Mouse (Mus musculus) hindbrain, embryonic 15.5 days (tissue): ENCODE data around the gene Xpnpep1. TPM values are rescaled to one million over a fixed set of nuclear protein-coding genes. Genes with fewer than 3 reads are reported as not detected.

Source experiments
- ATAC-seq: fragments of 200-750 bp; cut with Nextera tagmentation; 2 replicates; pipeline ENCODE4 v1.8.0; 2017; ENCODE audit warnings: low read depth, moderate number of reproducible peaks, moderate TSS enrichment; ENCODE audit not compliant: low FRiP score
- H3K27ac ChIP-seq: fragments of 300-500 bp; sonication (generic); replicated peaks from 2 replicates; pipeline ENCODE4 v1.5.1; 2015; ENCODE audit warnings: mild to moderate bottlenecking, inconsistent platforms
- H3K27me3 ChIP-seq: fragments of 300-500 bp; sonication (generic); 2 replicates; pipeline ENCODE4 v1.6.1; 2015; ENCODE audit warnings: control low read depth, inconsistent platforms
- H3K36me3 ChIP-seq: fragments of 300-500 bp; sonication (generic); 2 replicates; pipeline ENCODE4 v1.6.1; 2015; ENCODE audit warnings: control low read depth, inconsistent platforms
- H3K4me1 ChIP-seq: fragments of 300-500 bp; sonication (generic); replicated peaks from 2 replicates; pipeline ENCODE4 v1.6.1; 2015; ENCODE audit warnings: control low read depth, inconsistent platforms
- H3K4me2 ChIP-seq: fragments of 300-500 bp; sonication (generic); 2 replicates; pipeline ENCODE4 v1.6.1; 2015; ENCODE audit warnings: moderate library complexity, mild to moderate bottlenecking, inconsistent platforms
- H3K4me3 ChIP-seq: fragments of 300-500 bp; sonication (generic); 2 replicates; pipeline ENCODE4 v1.5.1; 2015; ENCODE audit warnings: mild to moderate bottlenecking, inconsistent platforms
- H3K9ac ChIP-seq: fragments of 300-500 bp; sonication (generic); 2 replicates; pipeline ENCODE4 v1.6.1; 2015; ENCODE audit warnings: inconsistent platforms
- H3K9me3 ChIP-seq: fragments of 300-500 bp; sonication (generic); 2 replicates; pipeline ENCODE4 v1.6.1; 2016; ENCODE audit warnings: control low read depth, inconsistent platforms
- WGBS: fragments of 180-500 bp; shearing (Covaris S2); methylation state at CpG from one replicate; pipeline ENCODE4 v1.1.7; 2015; 5-methylcytosine and 5-hydroxymethylcytosine counted together
- polyA plus RNA-seq: library from polyadenylated mRNA; unstranded; fragments of >200 nt; fragmentation: Nextera tagmentation; extraction: Ambion mirVana; gene quantifications from 2 replicates; pipeline ENCODE4 v1.2.1, GENCODE M21; 2015

Gene Xpnpep1
- polyA plus RNA-seq, 1 experiment from 2014 or later = 121 TPM

- Histone ChIP-seq H3K9ac (no peak overlapping the region), H3K4me2 (no peak overlapping the region), H3K36me3 (no peaks in the 10 kb centered on the region), H3K4me1 (0 out of 2 replicates have a peak, but pooled peaks cover 6% of the 10 kb centered on the region), H3K27ac (no peak overlapping the region), H3K4me3 (no peak overlapping the region), H3K27me3 (no peaks in the 10 kb centered on the region), H3K9me3 (no peaks in the 10 kb centered on the region)
- no peak for ATAC-seq
- 82% methylated on average over 18 of the region's 18 CpGs for WGBS
Observed at GRCm38 (mm10) chr19:53076238-53076981, 36.4 kb upstream of the Xpnpep1 start.

DNA sequence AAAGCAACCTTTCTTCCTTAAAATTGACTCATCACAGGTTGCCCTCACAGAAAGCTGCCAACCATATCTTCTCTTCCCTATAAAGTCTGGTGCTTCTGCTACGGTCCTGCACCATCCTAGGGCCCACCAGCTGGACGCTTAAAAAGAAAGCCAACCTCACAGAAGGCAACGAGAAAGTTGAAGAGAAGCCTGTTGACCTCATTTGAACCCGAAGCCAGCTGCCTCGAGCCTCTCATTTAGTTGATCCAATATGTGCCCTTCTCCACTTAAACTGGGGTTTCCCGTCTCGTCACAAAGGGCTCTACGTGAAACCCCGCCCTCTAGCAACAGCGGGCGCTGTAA is 35.9 kb upstream of the Xpnpep1 start:
- no peak overlapping the region for H3K9ac ChIP-seq
- no peaks in the 10 kb centered on the region for H3K27me3 ChIP-seq
- no peak overlapping the region for H3K27ac ChIP-seq
- H3K4me3 ChIP-seq = no peak overlapping the region
- ATAC-seq = no peak
- no peak overlapping the region for H3K4me2 ChIP-seq
- WGBS = 90% methylated on average over 11 of the region's 11 CpGs
- H3K36me3 ChIP-seq = no peaks in the 10 kb centered on the region
- no peaks in the 10 kb centered on the region for H3K9me3 ChIP-seq
- 0 out of 2 replicates have a peak, but pooled peaks cover 1% of the 10 kb centered on the region for H3K4me1 ChIP-seq

GRCm38 (mm10) chr19:53074899-53075722 is 35.1 kb upstream of the Xpnpep1 start:
- WGBS = 93% methylated on average over 13 of the region's 13 CpGs
- H3K9ac ChIP-seq = no peak overlapping the region
- H3K27me3 ChIP-seq = no peaks in the 10 kb centered on the region
- ATAC-seq = no peak
- H3K27ac ChIP-seq = no peak overlapping the region
- no peaks in the 10 kb centered on the region for H3K9me3 ChIP-seq
- H3K4me2 ChIP-seq = no peak overlapping the region
- no peaks in the 10 kb centered on the region for H3K4me1 ChIP-seq
- H3K36me3 ChIP-seq = no peaks in the 10 kb centered on the region
- no peak overlapping the region for H3K4me3 ChIP-seq

DNA sequence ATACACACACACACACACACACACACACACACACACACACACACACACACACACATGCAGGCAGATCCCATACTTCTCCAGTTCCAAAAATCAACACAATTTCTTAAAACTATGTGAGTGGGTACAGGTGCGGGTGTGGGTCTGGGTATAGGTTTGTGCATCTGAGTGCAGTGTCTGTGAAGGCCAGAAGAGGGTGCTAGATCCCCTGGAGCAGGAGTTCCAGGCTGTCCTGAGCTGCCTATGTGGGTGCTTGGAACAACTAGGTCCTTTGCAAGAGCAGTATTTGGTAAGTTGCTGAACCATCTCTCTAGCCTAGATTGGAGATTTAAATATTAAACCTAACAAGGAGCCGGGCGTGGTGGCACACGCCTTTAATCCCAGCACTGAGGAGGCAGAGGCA is 33.5 kb upstream of the Xpnpep1 start:
- H3K36me3 ChIP-seq = no peaks in the 10 kb centered on the region
- no peaks in the 10 kb centered on the region for H3K27me3 ChIP-seq
- WGBS = 96% methylated on average over 4 of the region's 4 CpGs
- H3K27ac ChIP-seq = no peak overlapping the region
- H3K4me3 ChIP-seq = no peak overlapping the region
- H3K4me2 ChIP-seq = no peak overlapping the region
- H3K4me1 ChIP-seq = no peaks in the 10 kb centered on the region
- H3K9me3 ChIP-seq = no peaks in the 10 kb centered on the region
- H3K9ac ChIP-seq = no peak overlapping the region
- ATAC-seq = no peak

DNA sequence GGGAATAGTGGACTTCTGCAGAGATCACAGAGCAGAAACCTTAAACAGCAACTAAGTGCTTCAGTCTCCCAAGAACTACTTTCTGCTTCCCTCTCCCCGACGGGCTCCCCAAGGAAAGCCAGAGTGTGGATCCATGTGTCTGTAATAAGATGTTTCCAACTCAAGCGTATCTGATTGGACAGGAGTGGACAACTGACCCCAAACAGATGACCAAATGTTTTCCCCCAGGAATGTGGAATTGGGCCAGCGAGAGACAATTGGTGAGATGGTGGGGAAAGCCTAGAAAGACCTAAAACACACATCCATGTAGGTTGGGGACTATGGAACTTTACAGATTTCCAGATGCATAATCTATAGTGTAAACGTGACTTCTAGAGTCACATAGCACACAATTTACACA is 32.4 kb upstream of the Xpnpep1 start:
- Histone ChIP-seq H3K9ac (no peak overlapping the region), H3K4me3 (no peak overlapping the region), H3K27me3 (no peaks in the 10 kb centered on the region), H3K36me3 (no peaks in the 10 kb centered on the region), H3K9me3 (no peaks in the 10 kb centered on the region), H3K4me2 (no peak overlapping the region), H3K27ac (no peak overlapping the region), H3K4me1 (no peaks in the 10 kb centered on the region)
- 86% methylated on average over 5 of the region's 5 CpGs for WGBS
- no peak for ATAC-seq

GRCm38 (mm10) chr19:53071651-53072050 is 31.6 kb upstream of the Xpnpep1 start:
- WGBS = 71% methylated on average over 5 of the region's 5 CpGs
- Histone ChIP-seq H3K36me3 (no peaks in the 10 kb centered on the region), H3K27ac (no peak overlapping the region)

GRCm38 (mm10) chr19:53070870-53071269 is 30.9 kb upstream of the Xpnpep1 start:
- H3K9ac ChIP-seq = no peak overlapping the region
- H3K4me2 ChIP-seq = no peak overlapping the region
- H3K4me1 ChIP-seq = no peaks in the 10 kb centered on the region
- H3K4me3 ChIP-seq = no peak overlapping the region
- WGBS = 75% methylated on average over 4 of the region's 4 CpGs
- no peaks in the 10 kb centered on the region for H3K27me3 ChIP-seq
- no peaks in the 10 kb centered on the region for H3K9me3 ChIP-seq
- no peak overlapping the region for H3K27ac ChIP-seq
- no peak for ATAC-seq
- no peaks in the 10 kb centered on the region for H3K36me3 ChIP-seq

More at GRCm38 (mm10) chr19:53071651-53072050, 31.6 kb upstream of the Xpnpep1 start:
- no peaks in the 10 kb centered on the region for H3K9me3 ChIP-seq
- H3K4me2 ChIP-seq = no peak overlapping the region
- H3K4me3 ChIP-seq = no peak overlapping the region
- ATAC-seq = no peak
- H3K4me1 ChIP-seq = no peaks in the 10 kb centered on the region
- H3K27me3 ChIP-seq = no peaks in the 10 kb centered on the region
- H3K9ac ChIP-seq = no peak overlapping the region

- no peak for ATAC-seq
- Histone ChIP-seq H3K4me3 (no peak overlapping the region), H3K9ac (no peak overlapping the region), H3K9me3 (no peaks in the 10 kb centered on the region), H3K4me2 (no peak overlapping the region), H3K36me3 (no peaks in the 10 kb centered on the region), H3K27ac (no peak overlapping the region), H3K27me3 (no peaks in the 10 kb centered on the region), H3K4me1 (no peaks in the 10 kb centered on the region)
- 84% methylated on average over 3 of the region's 3 CpGs for WGBS
Observed at GRCm38 (mm10) chr19:53069451-53069850, 29.4 kb upstream of the Xpnpep1 start.

- 69% methylated on average over 10 of the region's 10 CpGs for WGBS
- no peak overlapping the region for H3K9ac ChIP-seq
Observed at GRCm38 (mm10) chr19:53066934-53067333, 26.9 kb upstream of the Xpnpep1 start.

GRCm38 (mm10) chr19:53066531-53066930 is 26.5 kb upstream of the Xpnpep1 start:
- Histone ChIP-seq H3K4me1 (no peaks in the 10 kb centered on the region), H3K9me3 (no peaks in the 10 kb centered on the region), H3K27ac (no peak overlapping the region), H3K36me3 (no peaks in the 10 kb centered on the region), H3K27me3 (no peaks in the 10 kb centered on the region), H3K4me2 (no peak overlapping the region), H3K9ac (no peak overlapping the region), H3K4me3 (no peak overlapping the region)
- 54% methylated on average over 9 of the region's 9 CpGs for WGBS
- ATAC-seq = no peak

More at GRCm38 (mm10) chr19:53066934-53067333, 26.9 kb upstream of the Xpnpep1 start:
- Histone ChIP-seq H3K27ac (no peak overlapping the region), H3K4me3 (no peak overlapping the region), H3K4me2 (no peak overlapping the region), H3K9me3 (no peaks in the 10 kb centered on the region), H3K4me1 (no peaks in the 10 kb centered on the region), H3K27me3 (no peaks in the 10 kb centered on the region), H3K36me3 (no peaks in the 10 kb centered on the region)
- no peak for ATAC-seq

DNA sequence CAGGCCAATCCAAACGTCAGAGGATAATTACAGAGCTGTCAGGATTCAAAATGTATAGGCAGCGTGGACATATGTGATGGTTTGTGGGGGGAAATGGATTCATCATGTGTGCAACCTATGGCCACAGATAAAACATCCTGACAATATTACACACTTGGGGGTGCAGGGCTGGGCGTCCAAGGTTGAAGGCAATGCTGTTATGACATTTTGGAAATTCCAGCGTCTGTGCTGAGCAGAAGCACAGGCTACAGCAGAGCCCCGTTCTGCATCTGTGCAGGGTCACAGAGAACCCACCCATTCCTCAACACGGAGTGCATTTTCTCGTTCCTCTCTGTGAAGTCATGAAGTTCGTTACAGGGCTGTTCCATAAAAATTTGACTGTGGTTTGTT is 25.0 kb upstream of the Xpnpep1 start:
- ATAC-seq = no peak
- 75% methylated on average over 8 of the region's 8 CpGs for WGBS
- Histone ChIP-seq H3K27ac (no peak overlapping the region), H3K9ac (no peak overlapping the region), H3K36me3 (no peaks in the 10 kb centered on the region), H3K4me1 (no peaks in the 10 kb centered on the region), H3K4me2 (no peak overlapping the region), H3K4me3 (no peak overlapping the region), H3K27me3 (no peaks in the 10 kb centered on the region), H3K9me3 (no peaks in the 10 kb centered on the region)

DNA sequence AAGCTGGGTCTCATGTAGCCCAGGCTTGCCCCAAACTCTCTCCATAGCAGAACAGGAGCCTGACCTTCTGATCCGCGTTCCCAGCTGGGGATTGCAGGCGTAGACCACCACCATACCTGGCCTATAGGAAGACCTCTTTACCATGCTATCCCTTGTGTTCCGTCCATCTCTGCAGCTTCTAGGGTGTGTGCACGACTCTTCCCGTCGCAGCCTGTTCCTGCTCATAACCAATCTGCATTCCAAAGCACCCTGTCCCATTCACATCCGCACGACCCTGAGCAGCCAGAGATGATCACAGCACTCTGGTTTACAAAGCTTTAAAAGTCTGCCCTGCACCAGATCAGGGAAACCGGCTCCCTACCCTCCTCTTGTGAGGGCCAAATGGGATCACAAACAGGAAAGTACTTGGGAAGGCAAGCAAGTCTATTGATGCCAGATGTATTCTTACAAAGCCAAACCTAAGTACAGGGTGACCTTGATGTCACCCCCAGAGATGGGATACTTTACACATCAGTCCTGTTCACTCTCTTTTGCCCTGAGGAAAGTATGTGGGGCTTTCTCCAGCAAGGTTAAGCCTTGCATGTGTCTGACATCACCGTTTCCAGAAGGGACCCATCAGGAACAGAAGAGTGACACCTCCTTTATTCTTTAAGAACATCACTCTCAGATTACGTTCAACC is 24.4 kb upstream of the Xpnpep1 start:
- WGBS = 81% methylated on average over 12 of the region's 12 CpGs
- ATAC-seq = no peak
- no peak overlapping the region for H3K27ac ChIP-seq

More for the DNA sequence above, 24.4 kb upstream of the Xpnpep1 start:
- no peak overlapping the region for H3K9ac ChIP-seq
- no peaks in the 10 kb centered on the region for H3K27me3 ChIP-seq
- no peaks in the 10 kb centered on the region for H3K4me1 ChIP-seq
- no peak overlapping the region for H3K4me2 ChIP-seq
- no peak overlapping the region for H3K4me3 ChIP-seq
- no peaks in the 10 kb centered on the region for H3K36me3 ChIP-seq
- H3K9me3 ChIP-seq = no peaks in the 10 kb centered on the region
